Mouse (Mus musculus) intestine, embryonic 16.5 days (tissue): ENCODE data around the gene Dusp16. TPM values are rescaled to one million over a fixed set of nuclear protein-coding genes. Genes with fewer than 3 reads are reported as not detected.

ENCODE experiments used
- ATAC-seq: fragments of 200-750 bp; cut with Nextera tagmentation; 2 replicates; pipeline ENCODE4 v1.8.0; 2017; ENCODE audit warnings: moderate TSS enrichment, moderate library complexity
- H3K27ac ChIP-seq: fragments of 300-500 bp; sonication (generic); 2 replicates; pipeline ENCODE4 v1.5.1; 2014; ENCODE audit warnings: mild to moderate bottlenecking, low read length
- H3K27me3 ChIP-seq: fragments of 300-500 bp; sonication (generic); replicated peaks from 2 replicates; pipeline ENCODE4 v1.6.1; 2014; ENCODE audit warnings: low read length, control low read depth, mixed read lengths; ENCODE audit not compliant: control insufficient read depth, insufficient read depth
- H3K36me3 ChIP-seq: fragments of 300-500 bp; sonication (generic); 2 replicates; pipeline ENCODE4 v1.6.1; 2014; ENCODE audit warnings: low read length, control low read depth; ENCODE audit not compliant: control insufficient read depth, insufficient read depth
- H3K4me1 ChIP-seq: fragments of 300-500 bp; sonication (generic); 2 replicates; pipeline ENCODE4 v1.6.1; 2014; ENCODE audit warnings: low read length, control low read depth, mixed read lengths; ENCODE audit not compliant: control insufficient read depth, insufficient read depth
- H3K4me2 ChIP-seq: fragments of 300-500 bp; sonication (generic); 2 replicates; pipeline ENCODE4 v1.6.1; 2014; ENCODE audit warnings: low read depth, low read length, control low read depth
- H3K4me3 ChIP-seq: fragments of 300-500 bp; sonication (generic); 2 replicates; pipeline ENCODE4 v1.5.1; 2014; ENCODE audit warnings: mild to moderate bottlenecking, low read length
- H3K9ac ChIP-seq: fragments of 300-500 bp; sonication (generic); 2 replicates; pipeline ENCODE4 v1.6.1; 2014; ENCODE audit warnings: low read depth, low read length
- H3K9me3 ChIP-seq: fragments of 300-500 bp; sonication (generic); 2 replicates; pipeline ENCODE4 v1.6.1; 2016; ENCODE audit warnings: low read length, control low read depth; ENCODE audit not compliant: control insufficient read depth
- WGBS: fragments of 180-500 bp; shearing (Covaris S2); extraction: QIAGEN DNeasy Blood & Tissue Kit; methylation state at CpG from one replicate; pipeline ENCODE4 v1.1.7; 2014; 5-methylcytosine and 5-hydroxymethylcytosine counted together
- polyA plus RNA-seq: library from polyadenylated mRNA; unstranded; fragments of >200 nt; fragmentation: Nextera tagmentation; extraction: Ambion mirVana; gene quantifications from 2 replicates; pipeline ENCODE4 v1.2.1, GENCODE M21; 2015

Dusp16 gene
- polyA plus RNA-seq, 1 experiment from 2014 or later: 11.9 TPM

DNA sequence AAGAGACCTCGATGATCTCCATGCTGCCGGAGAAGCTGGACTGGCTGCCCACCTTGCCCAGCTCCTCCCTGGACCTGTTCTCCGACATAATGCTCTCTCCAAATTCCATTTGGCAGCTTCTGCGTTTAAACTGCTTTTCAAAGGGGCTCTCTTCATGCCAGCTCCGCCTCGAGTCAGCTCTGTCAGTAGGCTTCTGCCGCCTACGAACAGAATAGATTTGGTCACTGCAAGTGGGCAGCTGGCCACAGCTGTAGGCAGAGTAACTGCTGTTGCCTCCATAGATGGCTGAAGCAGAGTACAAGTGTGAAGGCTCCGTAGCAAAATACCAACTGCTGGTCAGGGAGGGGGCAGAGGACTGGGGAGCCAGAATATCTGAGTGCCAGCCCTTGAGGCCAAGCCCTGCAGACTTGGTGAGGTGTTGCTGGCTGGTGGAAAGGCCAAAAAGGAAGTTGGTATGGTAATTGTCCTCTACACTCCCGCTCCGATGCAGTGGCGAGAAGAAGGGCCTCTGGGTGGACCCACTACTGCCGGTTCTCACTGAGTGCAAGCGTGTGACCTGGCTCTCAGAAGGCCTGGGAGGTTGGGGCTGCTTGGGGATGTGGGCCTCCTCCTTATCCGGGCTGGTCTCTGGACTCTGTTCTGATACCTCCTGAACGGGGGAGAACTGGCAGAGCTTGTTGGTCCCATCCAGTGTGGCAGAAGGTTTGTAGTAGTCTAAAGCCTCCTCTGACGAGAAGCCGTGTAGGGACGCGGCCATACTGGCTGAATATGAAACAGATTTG, 74.3 kb downstream of the Dusp16 start:
- no peak overlapping the region for H3K4me2 ChIP-seq
- no peaks in the 10 kb centered on the region for H3K9me3 ChIP-seq
- no peak overlapping the region for H3K4me3 ChIP-seq
- 84% methylated on average over 20 of the region's 20 CpGs for WGBS
- H3K4me1 ChIP-seq: peaks cover 19% of the 10 kb centered on the region
- peak; percentile 89 for ATAC-seq
- H3K27me3 ChIP-seq: no peaks in the 10 kb centered on the region
- no peak overlapping the region for H3K9ac ChIP-seq
- H3K36me3 ChIP-seq: peaks cover 7% of the 10 kb centered on the region; the same call in 1 of the 2 replicates
- H3K27ac ChIP-seq: peak overlapping the region; percentile 77

DNA sequence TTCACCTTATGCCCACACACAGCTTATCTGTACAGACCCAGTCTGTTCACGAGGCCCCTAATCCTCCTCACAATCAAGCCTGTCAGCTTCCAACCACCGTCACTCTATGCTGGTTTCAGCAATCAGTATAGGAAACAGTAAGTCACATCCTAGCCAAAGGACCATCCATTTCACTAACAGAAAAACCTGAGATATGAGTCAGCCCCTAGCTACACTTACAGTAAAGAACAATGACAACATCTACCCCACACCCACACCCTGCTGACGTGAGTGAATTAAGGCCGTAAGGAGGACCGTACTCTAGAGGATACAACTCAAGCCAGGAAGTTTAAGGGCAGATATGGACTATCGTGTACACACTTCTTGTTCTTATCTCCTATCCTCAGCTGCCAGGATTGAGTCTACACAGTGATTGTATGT, 76.2 kb downstream of the Dusp16 start:
- no peak for ATAC-seq
- Histone ChIP-seq H3K27ac (no peak overlapping the region), H3K4me2 (no peak overlapping the region), H3K27me3 (no peaks in the 10 kb centered on the region), H3K4me3 (no peak overlapping the region), H3K9ac (no peak overlapping the region), H3K36me3 (peaks cover 7% of the 10 kb centered on the region; the same call in 1 of the 2 replicates), H3K4me1 (peaks cover 19% of the 10 kb centered on the region), H3K9me3 (no peaks in the 10 kb centered on the region)
- WGBS: 62% methylated on average over 6 of the region's 6 CpGs

DNA sequence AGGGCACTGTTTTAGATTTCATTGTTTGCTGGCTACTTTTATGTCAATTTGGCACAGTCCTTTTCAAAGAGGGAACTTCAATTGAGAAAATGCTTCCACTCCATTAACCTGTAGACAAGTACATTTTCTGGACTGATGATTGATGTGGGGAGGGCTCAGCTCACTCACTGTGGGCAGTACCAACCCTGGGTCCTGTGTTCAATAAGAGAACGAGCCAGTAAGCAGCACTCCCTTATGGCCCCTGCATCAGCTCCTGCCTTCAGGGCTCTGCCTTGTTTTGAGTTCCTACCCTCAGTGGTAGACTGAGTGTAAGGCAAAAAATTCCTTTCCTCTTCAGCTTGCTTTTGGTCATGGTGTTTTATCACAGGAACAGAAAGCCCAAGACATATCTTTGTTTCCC, 78.5 kb downstream of the Dusp16 start:
- Histone ChIP-seq H3K27ac (no peak overlapping the region), H3K9me3 (no peaks in the 10 kb centered on the region), H3K27me3 (no peaks in the 10 kb centered on the region), H3K9ac (no peak overlapping the region), H3K4me3 (no peak overlapping the region), H3K36me3 (0 out of 2 replicates have a peak, but pooled peaks cover 3% of the 10 kb centered on the region), H3K4me2 (no peak overlapping the region), H3K4me1 (peaks cover 13% of the 10 kb centered on the region)
- no peak for ATAC-seq
- WGBS: 74% methylated on average over 1 of the region's 1 CpGs

DNA sequence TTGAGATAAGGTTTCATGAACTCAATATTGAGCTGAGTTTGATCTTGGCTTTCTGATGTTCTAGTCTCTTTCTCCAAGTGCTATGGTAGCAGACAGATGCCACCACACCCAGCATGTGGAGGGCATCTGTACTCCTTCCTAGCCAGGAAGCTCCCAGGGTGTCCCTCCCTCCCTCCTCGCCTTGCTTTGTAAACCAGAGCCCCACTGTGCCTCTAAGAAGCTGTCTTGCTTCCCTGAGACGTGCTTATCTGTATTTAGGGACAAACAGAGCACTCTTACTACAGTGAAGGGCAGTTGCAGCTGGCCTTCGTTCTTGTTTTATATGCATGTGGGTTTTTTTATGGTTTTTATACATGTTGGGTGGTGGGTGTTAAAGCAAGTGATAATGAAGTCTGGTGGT, 79.1 kb downstream of the Dusp16 start:
- H3K27ac ChIP-seq: no peak overlapping the region
- 47% methylated on average over 3 of the region's 3 CpGs for WGBS
- no peak overlapping the region for H3K4me3 ChIP-seq
- H3K4me1 ChIP-seq: peaks cover 9% of the 10 kb centered on the region; the same call in 1 of the 2 replicates
- no peaks in the 10 kb centered on the region for H3K27me3 ChIP-seq
- H3K9ac ChIP-seq: no peak overlapping the region
- no peak for ATAC-seq
- H3K36me3 ChIP-seq: 0 out of 2 replicates have a peak, but pooled peaks cover 3% of the 10 kb centered on the region
- no peak overlapping the region for H3K4me2 ChIP-seq
- no peaks in the 10 kb centered on the region for H3K9me3 ChIP-seq

DNA sequence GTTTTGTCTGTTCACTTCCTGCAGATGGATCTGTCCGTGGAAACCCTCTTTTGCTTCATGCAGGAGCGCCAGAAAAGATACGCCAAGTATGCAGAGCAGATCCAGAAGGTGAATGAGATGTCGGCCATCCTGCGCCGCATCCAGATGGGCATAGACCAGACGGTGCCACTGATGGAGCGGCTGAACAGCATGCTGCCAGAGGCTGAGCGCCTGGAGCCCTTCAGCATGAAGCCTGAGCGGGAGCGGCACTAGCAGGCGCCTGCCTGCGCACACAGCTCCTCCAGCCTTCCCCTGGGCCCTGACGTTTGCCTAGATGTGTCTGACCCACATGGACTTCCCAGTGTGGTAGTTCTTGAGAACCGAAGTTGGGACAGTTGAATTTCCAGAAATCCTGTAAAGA, 82.4 kb downstream of the Dusp16 start:
- no peak overlapping the region for H3K9ac ChIP-seq
- no peak overlapping the region for H3K4me2 ChIP-seq
- H3K9me3 ChIP-seq: no peaks in the 10 kb centered on the region
- H3K36me3 ChIP-seq: no peaks in the 10 kb centered on the region
- no peaks in the 10 kb centered on the region for H3K27me3 ChIP-seq
- no peak for ATAC-seq
- WGBS: 82% methylated on average over 15 of the region's 15 CpGs
- no peak overlapping the region for H3K4me3 ChIP-seq
- H3K4me1 ChIP-seq: no peaks in the 10 kb centered on the region
- no peak overlapping the region for H3K27ac ChIP-seq

DNA sequence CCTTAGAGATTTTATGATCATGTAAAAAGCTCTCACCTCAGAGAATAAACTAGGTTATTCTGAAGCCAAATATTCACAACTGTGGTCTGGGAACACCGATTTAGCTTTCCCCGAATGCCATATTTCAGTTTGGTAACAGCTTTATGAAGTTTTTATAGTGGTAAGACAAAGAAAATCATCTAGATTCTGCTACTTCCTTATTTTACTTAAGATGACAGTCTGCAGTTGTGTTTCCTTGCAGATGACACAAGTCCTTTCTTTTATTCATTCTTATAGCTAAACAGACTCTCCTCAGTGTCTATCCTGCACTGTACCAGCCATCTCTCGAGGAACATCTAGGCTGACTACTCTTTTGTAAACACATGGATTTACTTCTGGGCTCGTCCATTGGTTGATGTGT, 86.0 kb downstream of the Dusp16 start:
- no peak for ATAC-seq
- 69% methylated on average over 4 of the region's 4 CpGs for WGBS
- Histone ChIP-seq H3K27ac (no peak overlapping the region), H3K4me1 (no peaks in the 10 kb centered on the region), H3K4me3 (no peak overlapping the region), H3K27me3 (no peaks in the 10 kb centered on the region), H3K9ac (no peak overlapping the region), H3K9me3 (no peaks in the 10 kb centered on the region), H3K36me3 (no peaks in the 10 kb centered on the region), H3K4me2 (no peak overlapping the region)

DNA sequence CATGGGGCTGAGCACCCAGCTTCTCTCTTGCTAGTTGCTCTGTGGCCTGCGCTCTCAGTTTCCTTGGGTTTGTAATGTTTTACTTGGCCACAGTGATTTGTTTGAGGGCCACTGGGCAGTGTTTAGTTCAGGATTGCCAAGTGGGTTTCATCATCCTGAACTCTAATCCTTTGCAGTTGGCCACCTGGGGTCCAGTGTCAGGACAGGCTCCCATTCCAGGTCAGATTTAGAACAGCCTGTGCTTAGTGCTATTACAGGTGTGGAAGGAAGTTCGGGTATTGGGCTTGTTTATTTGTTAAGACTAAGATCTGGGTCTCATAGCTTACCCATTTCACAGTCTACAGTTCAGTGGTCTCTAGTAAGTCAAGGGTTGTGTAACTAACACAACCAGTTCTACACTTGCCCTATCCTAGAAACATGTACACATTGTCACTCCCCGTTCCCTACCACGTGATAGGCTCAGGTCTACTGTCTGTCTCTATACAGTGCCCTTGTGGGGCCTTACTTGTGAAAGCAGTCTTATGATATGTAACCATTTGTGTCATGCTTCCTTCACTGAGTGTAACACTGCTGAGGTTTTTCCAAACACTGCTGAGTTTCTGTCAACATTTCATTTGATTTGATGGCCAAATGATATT, 89.3 kb downstream of the Dusp16 start:
- Histone ChIP-seq H3K36me3 (no peaks in the 10 kb centered on the region), H3K9ac (no peak overlapping the region), H3K27me3 (no peaks in the 10 kb centered on the region), H3K9me3 (no peaks in the 10 kb centered on the region), H3K27ac (no peak overlapping the region), H3K4me3 (no peak overlapping the region), H3K4me1 (peaks cover 9% of the 10 kb centered on the region; the same call in 1 of the 2 replicates), H3K4me2 (no peak overlapping the region)
- WGBS: 84% methylated on average over 4 of the region's 4 CpGs
- no peak for ATAC-seq

DNA sequence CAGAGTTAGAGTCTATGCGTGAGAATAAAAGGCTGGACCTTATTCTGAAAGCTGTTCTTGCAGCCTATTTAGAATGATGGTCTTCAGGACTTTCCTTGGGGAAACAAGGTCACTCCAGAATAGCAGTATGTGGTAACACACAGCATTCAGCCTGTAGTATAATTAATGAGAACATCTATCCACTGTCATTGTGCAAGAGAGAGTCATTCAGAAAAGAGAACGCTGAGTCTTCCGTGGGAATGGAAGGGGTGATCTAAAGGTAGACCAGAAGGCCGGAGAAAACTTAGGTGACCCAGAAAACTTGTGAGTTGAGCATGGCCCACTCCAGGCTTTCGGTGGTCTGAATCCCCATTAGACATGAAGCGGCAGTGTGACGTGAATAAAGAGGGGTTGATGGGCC, 90.2 kb downstream of the Dusp16 start:
- Histone ChIP-seq H3K27me3 (no peaks in the 10 kb centered on the region), H3K9ac (no peak overlapping the region), H3K4me3 (no peak overlapping the region), H3K4me2 (no peak overlapping the region), H3K27ac (no peak overlapping the region), H3K36me3 (no peaks in the 10 kb centered on the region), H3K9me3 (no peaks in the 10 kb centered on the region), H3K4me1 (peaks cover 9% of the 10 kb centered on the region; the same call in 1 of the 2 replicates)
- 94% methylated on average over 7 of the region's 7 CpGs for WGBS
- ATAC-seq: no peak

DNA sequence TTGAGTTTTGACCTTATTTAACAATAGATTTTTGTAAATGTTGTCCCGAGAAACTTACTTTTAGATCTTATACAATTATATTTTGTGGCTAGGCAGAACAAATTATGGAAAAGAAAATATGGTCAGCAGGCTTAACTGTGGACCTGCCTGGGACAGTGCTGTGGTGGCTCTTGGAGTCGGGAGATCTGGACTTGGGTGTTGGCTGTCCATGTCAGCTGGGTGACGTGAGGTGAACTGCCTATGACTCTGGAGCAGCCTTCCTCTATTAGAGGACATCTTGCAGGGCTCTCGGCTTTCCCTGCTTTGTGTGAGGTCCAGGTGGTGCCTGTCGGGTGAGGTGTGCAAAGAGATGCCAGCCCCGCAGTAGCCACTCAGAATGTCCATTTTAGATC, 91.2 kb downstream of the Dusp16 start:
- Histone ChIP-seq H3K9me3 (no peaks in the 10 kb centered on the region), H3K4me3 (no peak overlapping the region), H3K27ac (peak overlapping the region; percentile 58), H3K4me1 (peaks cover 9% of the 10 kb centered on the region; the same call in 1 of the 2 replicates), H3K27me3 (no peaks in the 10 kb centered on the region), H3K4me2 (no peak overlapping the region), H3K9ac (0 out of 2 replicates have a peak overlapping the region, but pooled peaks have one; percentile 26), H3K36me3 (no peaks in the 10 kb centered on the region)
- 78% methylated on average over 6 of the region's 6 CpGs for WGBS
- peak; percentile 36; the same call in 1 of the 2 replicates for ATAC-seq
